Mouse (Mus musculus) brain, embryonic 14.5 days (tissue): ENCODE measurements around the gene Cwf19l1.

Source experiments
- CTCF ChIP-seq: fragments of 200-500 bp; IDR thresholded peaks from 2 replicates; pipeline ENCODE4 v1.5.1; 2012; ENCODE audit warnings: inconsistent platforms, mild to moderate bottlenecking, moderate library complexity, borderline replicate concordance; ENCODE audit not compliant: insufficient read depth, insufficient read length; ENCODE audit errors: extremely low read depth
- POLR2A ChIP-seq: fragments of 200-500 bp; IDR thresholded peaks from 2 replicates; pipeline ENCODE4 v1.6.1; 2012; ENCODE audit warnings: mild to moderate bottlenecking, inconsistent platforms, borderline replicate concordance; ENCODE audit not compliant: poor library complexity, insufficient read depth, insufficient read length, severe bottlenecking; ENCODE audit errors: extremely low read depth

GRCm38 (mm10) chr19:44176741-44177140 lies 41.1 kb upstream of the Cwf19l1 start:
- TF ChIP-seq CTCF (no peak), POLR2A (no peak)
